Mouse (Mus musculus): ENCODE measurements around the gene Rab32. TPM values are rescaled to one million over a fixed set of nuclear protein-coding genes. Genes with fewer than 3 reads are reported as not detected.

Rab32 gene
- polyA plus RNA-seq (2012; rRNA removed; ENCODE audit: low replicate concordance): 5.1 and 5.2 TPM in 2 replicates

GRCm38 (mm10) chr10:10557570-10558336 is at the start of gene Rab32:
Gene Rab32, minus strand, starts transcription at chr10:10558265.

Other genes with a start within 250 kb of the Rab32 start
- gene Adgb, start 85.9 kb downstream of the Rab32 start, polyA plus RNA-seq (2012; rRNA removed; ENCODE audit: low replicate concordance): not detected in 2 replicates
- not detected in 2 replicates for gene Gm10944, start 123.1 kb upstream of the Rab32 start, polyA plus RNA-seq (2012; rRNA removed; ENCODE audit: low replicate concordance)